ENCODE assay signal across 7 mouse cellular contexts in genomic region chr2:130397186-130397985, GRCm38 (mm10). TPM values are rescaled to one million over a fixed set of nuclear protein-coding genes. Genes with fewer than 3 reads are reported as not detected.
DNase-seq lines count a peak whose midpoint lies in the region; ATAC-seq lines count a peak whose summit lies in the region.

Gene Cpxm1 (minus strand): TSS chr2:130397574.

- H3K27me3 ChIP-seq in lung, embryonic 15.5 days = 0 out of 2 replicates have a peak, but pooled peaks cover 9% of the 10 kb centered on the region
- peaks cover 8% of the 10 kb centered on the region for H3K27me3 ChIP-seq in midbrain, embryonic 16.5 days (ENCODE audit: control insufficient read depth, insufficient read depth, low read depth, low read length)

- DNase-seq in lung, adult 18-20 months = no peak
- peak; percentile 87 for DNase-seq in embryo, embryonic 9.5 days (ENCODE audit: extremely low spot score)
- peak; percentile 10 to 23 for DNase-seq in heart, adult 9 months (ENCODE audit: low spot score in 2 of 2)
- DNase-seq in kidney, postnatal 14 days = peak; percentile 34
- DNase-seq in B cell, adult 2 months = no peak

- WGBS in lung, embryonic 15.5 days = under 1% methylated on average over 43 of the region's 53 CpGs
- WGBS in midbrain, embryonic 16.5 days = 1% methylated on average over 37 of the region's 53 CpGs

- H3K27ac ChIP-seq in lung, embryonic 15.5 days = peak within 1 kb of the TSS; percentile 58
- H3K27ac ChIP-seq in midbrain, embryonic 16.5 days (ENCODE audit: low read length) = no peak within 1 kb of the TSS

- H3K4me2 ChIP-seq in lung, embryonic 15.5 days = peak within 1 kb of the TSS; percentile 95
- H3K4me2 ChIP-seq in midbrain, embryonic 16.5 days (ENCODE audit: low read length) = peak within 1 kb of the TSS; percentile 97

- no peaks in the 10 kb centered on the region for H3K9me3 ChIP-seq in lung, embryonic 15.5 days
- H3K9me3 ChIP-seq in midbrain, embryonic 16.5 days (replicated peaks; ENCODE audit: control insufficient read depth, low read length, poor library complexity, severe bottlenecking) = no peaks in the 10 kb centered on the region

- H3K36me3 ChIP-seq in lung, embryonic 15.5 days = peaks cover 3% of the 10 kb centered on the region; the same call in 1 of the 2 replicates
- 0 out of 2 replicates have a peak, but pooled peaks cover 4% of the 10 kb centered on the region for H3K36me3 ChIP-seq in midbrain, embryonic 16.5 days (ENCODE audit: control insufficient read depth, insufficient read depth, low read length)

- H3K9ac ChIP-seq in lung, embryonic 15.5 days = peak within 1 kb of the TSS; percentile 61
- peak within 1 kb of the TSS; percentile 69 for H3K9ac ChIP-seq in midbrain, embryonic 16.5 days (ENCODE audit: low read depth, low read length)

- peak; percentile 91 for ATAC-seq in lung, embryonic 15.5 days (ENCODE audit: borderline replicate concordance, extremely low read depth, low FRiP score, low TSS enrichment)
- ATAC-seq in midbrain, embryonic 16.5 days = peak; percentile 77

- H3K4me1 ChIP-seq in lung, embryonic 15.5 days = peaks cover 7% of the 10 kb centered on the region; the same call in 1 of the 2 replicates
- peaks cover 10% of the 10 kb centered on the region for H3K4me1 ChIP-seq in midbrain, embryonic 16.5 days (ENCODE audit: control insufficient read depth, insufficient read depth, low read length)

- H3K4me3 ChIP-seq in lung, embryonic 15.5 days = peak within 1 kb of the TSS; percentile 63
- peak within 1 kb of the TSS; percentile 54 for H3K4me3 ChIP-seq in midbrain, embryonic 16.5 days (ENCODE audit: low read depth, low read length)

RNA-seq across cellular contexts. Expression of gene Cpxm1, which starts in this region (rescaled TPM):
- 61.9 and 69.1 TPM in 2 replicates for polyA plus RNA-seq in lung, embryonic 15.5 days (2015; fragmentation: Nextera tagmentation; extraction: Ambion mirVana)
- 20.7 and 26.2 TPM in 2 replicates for polyA plus RNA-seq in midbrain, embryonic 16.5 days (2015; fragmentation: Nextera tagmentation; extraction: Ambion mirVana)

Comparison
In these comparisons a context has a peak if more than half of its experiments do, and no peak if none do; other contexts are left out.
1. DNase-seq: peak in embryo, embryonic 9.5 days (single experiment), heart, adult 9 months (2 of 2) and kidney, postnatal 14 days (single experiment); none in lung, adult 18-20 months (0 of 2) and B cell, adult 2 months (0 of 2).